Mouse (Mus musculus) bone marrow macrophage, adult 2 months (primary cell): ENCODE data around the gene Rgs9. TPM values are rescaled to one million over a fixed set of nuclear protein-coding genes. Genes with fewer than 3 reads are reported as not detected.

Experiments used
- H3K27ac ChIP-seq: 2 replicates; pipeline ENCODE4 v1.5.1; 2012; ENCODE audit warnings: low read depth, low read length; ENCODE audit not compliant: insufficient read depth
- H3K4me1 ChIP-seq: 2 replicates; pipeline ENCODE4 v1.6.1; 2012; ENCODE audit warnings: low read length; ENCODE audit not compliant: control insufficient read depth, insufficient read depth
- H3K4me3 ChIP-seq: 2 replicates; pipeline ENCODE4 v1.5.1; 2012; ENCODE audit warnings: mild to moderate bottlenecking, low read length, moderate library complexity; ENCODE audit not compliant: insufficient read depth
- CTCF ChIP-seq: IDR thresholded peaks from 2 replicates; pipeline ENCODE4 v1.5.1; 2012; ENCODE audit warnings: low read depth, mild to moderate bottlenecking, low read length, moderate library complexity
- POLR2A ChIP-seq: IDR thresholded peaks from 2 replicates; pipeline ENCODE4 v1.6.1; 2012; ENCODE audit warnings: mild to moderate bottlenecking, low read depth, low read length, borderline replicate concordance
- polyA plus RNA-seq: library from polyadenylated mRNA; stranded (reverse); fragments of >200 nt; gene quantifications from 2 replicates; pipeline ENCODE4 v1.2.4, GENCODE M21; 2012; ENCODE audit not compliant: missing spikeins, insufficient read depth, insufficient read length

Gene Rgs9
- polyA plus RNA-seq, 1 experiment, result not detected

- Histone ChIP-seq H3K4me3 (no peak overlapping the region), H3K4me1 (peaks cover 12% of the 10 kb centered on the region), H3K27ac (0 out of 2 replicates have a peak overlapping the region, but pooled peaks have one; percentile 2)
- TF ChIP-seq POLR2A (no peak), CTCF (no peak)
Observed at GRCm38 (mm10) chr11:109269662-109270341, 28.1 kb downstream of the Rgs9 start.

DNA sequence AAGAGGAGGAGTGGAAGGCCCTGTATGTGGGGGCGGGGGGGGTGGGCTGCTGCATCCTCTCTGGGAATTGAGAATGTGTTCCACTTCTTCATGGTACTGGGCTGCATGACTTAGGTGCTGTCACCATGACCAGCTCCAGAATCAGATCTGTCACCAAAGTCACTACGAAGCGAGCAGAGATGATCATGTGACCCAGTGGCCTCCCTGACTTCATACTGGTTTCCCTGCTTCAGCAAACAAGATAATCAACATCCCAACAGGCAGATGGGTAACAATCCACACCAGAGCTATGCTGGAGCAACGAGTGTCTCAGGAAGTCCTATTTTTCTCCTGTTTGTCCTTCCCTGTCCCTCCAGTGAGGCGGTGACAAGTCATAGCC, 28.7 kb downstream of the Rgs9 start:
- TF ChIP-seq CTCF (no peak), POLR2A (no peak)
- peaks cover 15% of the 10 kb centered on the region for H3K4me1 ChIP-seq
- H3K27ac ChIP-seq, result 0 out of 2 replicates have a peak overlapping the region, but pooled peaks have one; percentile 2
- no peak overlapping the region for H3K4me3 ChIP-seq

GRCm38 (mm10) chr11:109266161-109266910, 31.6 kb downstream of the Rgs9 start:
- TF ChIP-seq CTCF (no peak), POLR2A (no peak)
- Histone ChIP-seq H3K27ac (no peak overlapping the region), H3K4me3 (no peak overlapping the region), H3K4me1 (peaks cover 28% of the 10 kb centered on the region)

GRCm38 (mm10) chr11:109264159-109264768, 33.7 kb downstream of the Rgs9 start:
- H3K4me3 ChIP-seq, result no peak overlapping the region
- peaks cover 25% of the 10 kb centered on the region for H3K4me1 ChIP-seq
- TF ChIP-seq POLR2A, result no peak
- no peak for TF ChIP-seq CTCF
- H3K27ac ChIP-seq, result no peak overlapping the region

GRCm38 (mm10) chr11:109260561-109260960, 37.4 kb downstream of the Rgs9 start:
- TF ChIP-seq POLR2A, result no peak
- TF ChIP-seq CTCF, result no peak
- H3K27ac ChIP-seq, result no peak overlapping the region
- H3K4me1 ChIP-seq, result peaks cover 22% of the 10 kb centered on the region
- H3K4me3 ChIP-seq, result no peak overlapping the region

GRCm38 (mm10) chr11:109258941-109259910, 38.7 kb downstream of the Rgs9 start:
- Histone ChIP-seq H3K27ac (no peak overlapping the region), H3K4me3 (no peak overlapping the region), H3K4me1 (peaks cover 19% of the 10 kb centered on the region)
- TF ChIP-seq CTCF (no peak), POLR2A (no peak)

- peaks cover 12% of the 10 kb centered on the region for H3K4me1 ChIP-seq
- no peak overlapping the region for H3K27ac ChIP-seq
- TF ChIP-seq CTCF, result no peak
- no peak overlapping the region for H3K4me3 ChIP-seq
Observed at GRCm38 (mm10) chr11:109257824-109258223, 40.1 kb downstream of the Rgs9 start.

DNA sequence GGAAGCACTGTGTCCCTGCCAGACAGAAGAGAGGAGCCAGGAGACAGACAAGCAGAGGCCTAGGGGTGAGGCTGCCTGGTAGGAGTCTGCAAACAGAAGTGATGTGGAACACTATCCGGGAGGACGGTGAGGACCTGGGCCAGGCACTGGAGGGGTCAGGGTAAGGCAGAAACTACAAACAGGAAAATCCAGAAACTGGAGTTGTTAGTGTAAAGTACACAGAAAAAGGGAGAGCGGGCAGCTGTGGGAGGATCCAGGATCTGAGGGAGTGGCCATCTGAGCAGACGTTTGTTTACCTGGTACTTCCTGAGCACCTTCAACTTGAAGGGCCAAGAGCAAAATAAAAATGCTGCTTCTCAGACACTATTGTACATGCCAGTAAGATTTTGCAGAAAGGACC, 42.9 kb downstream of the Rgs9 start:
- TF ChIP-seq CTCF, result no peak
- TF ChIP-seq POLR2A, result no peak
- Histone ChIP-seq H3K4me3 (no peak overlapping the region), H3K4me1 (no peaks in the 10 kb centered on the region), H3K27ac (no peak overlapping the region)

GRCm38 (mm10) chr11:109252483-109252882, 45.4 kb downstream of the Rgs9 start:
- Histone ChIP-seq H3K4me1 (no peaks in the 10 kb centered on the region), H3K4me3 (no peak overlapping the region), H3K27ac (no peak overlapping the region)
- TF ChIP-seq CTCF, result no peak
